Mouse (Mus musculus): Measurements from ENCODE around the gene Crtac1. TPM values are rescaled to one million over a fixed set of nuclear protein-coding genes. Genes with fewer than 3 reads are reported as not detected.

Crtac1 gene
- polyA plus RNA-seq, 1 experiment = not detected

DNA sequence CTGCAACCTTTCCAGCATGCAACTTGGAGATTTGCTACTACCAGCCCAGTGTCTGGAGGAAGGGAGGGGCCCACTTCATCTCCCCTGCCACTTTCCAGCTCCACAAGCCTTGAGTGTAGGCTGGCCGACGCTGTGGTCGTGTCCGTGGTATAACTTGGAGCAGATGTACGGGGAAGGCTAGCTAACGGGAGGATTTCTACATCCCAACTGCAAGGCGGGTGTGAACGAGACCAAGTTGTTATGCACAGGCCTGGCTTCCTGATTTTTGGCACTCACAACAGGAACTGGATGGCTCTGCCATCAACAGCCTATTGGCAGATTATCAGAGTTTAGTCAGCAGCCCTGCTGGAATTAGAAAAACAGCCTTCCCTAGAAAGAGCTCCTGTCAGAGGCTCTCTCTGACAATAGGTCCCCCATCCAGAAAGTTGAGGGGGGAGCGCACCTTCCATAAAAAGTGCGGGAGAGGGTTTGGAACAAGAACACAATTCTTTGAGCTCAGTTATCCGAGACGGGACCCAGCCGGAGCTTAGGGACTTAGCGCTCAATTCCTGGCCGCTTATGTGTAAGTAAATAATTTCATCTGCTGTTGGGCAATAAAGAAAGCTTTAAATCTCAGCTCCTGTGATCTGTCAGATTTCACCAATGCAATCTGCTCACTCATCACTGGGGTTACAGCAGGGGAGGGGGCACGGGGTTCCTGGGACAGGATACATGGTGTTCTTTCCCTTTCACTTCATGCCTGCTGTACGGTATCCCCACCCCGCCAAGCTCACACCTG, 113.7 kb downstream of the Crtac1 start:
- TF ChIP-seq GATA1 (IDR thresholded peaks at IDR 0.05; ENCODE audit: low read length) = no peak

GRCm38 (mm10) chr19:42316998-42317397, 114.6 kb downstream of the Crtac1 start:
- no peak for TF ChIP-seq GATA1 (IDR thresholded peaks at IDR 0.05; ENCODE audit: low read length)

DNA sequence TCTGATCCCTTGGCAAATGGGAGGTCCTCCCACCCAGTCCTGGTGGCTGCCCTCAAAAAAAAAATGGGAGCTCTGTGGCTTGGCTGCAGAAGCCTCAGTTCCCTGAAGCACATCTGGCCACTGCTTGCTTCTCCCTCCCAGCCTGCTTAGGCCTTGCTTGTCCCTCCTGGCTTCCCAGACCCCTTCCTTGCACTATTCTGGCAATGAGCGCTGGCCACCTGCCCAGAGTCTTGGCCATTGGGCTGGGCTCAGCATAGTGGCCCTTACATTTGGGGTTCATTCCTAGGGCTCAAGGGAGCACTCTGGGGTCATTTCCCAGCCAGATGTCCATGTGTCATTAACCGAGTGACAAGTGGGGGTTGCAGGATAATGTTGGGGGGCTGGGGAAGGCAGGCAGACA, 115.1 kb downstream of the Crtac1 start:
- no peak for TF ChIP-seq GATA1 (IDR thresholded peaks at IDR 0.05; ENCODE audit: low read length)

GRCm38 (mm10) chr19:42315914-42316313, 115.7 kb downstream of the Crtac1 start:
- TF ChIP-seq GATA1 (IDR thresholded peaks at IDR 0.05; ENCODE audit: low read length) = no peak

DNA sequence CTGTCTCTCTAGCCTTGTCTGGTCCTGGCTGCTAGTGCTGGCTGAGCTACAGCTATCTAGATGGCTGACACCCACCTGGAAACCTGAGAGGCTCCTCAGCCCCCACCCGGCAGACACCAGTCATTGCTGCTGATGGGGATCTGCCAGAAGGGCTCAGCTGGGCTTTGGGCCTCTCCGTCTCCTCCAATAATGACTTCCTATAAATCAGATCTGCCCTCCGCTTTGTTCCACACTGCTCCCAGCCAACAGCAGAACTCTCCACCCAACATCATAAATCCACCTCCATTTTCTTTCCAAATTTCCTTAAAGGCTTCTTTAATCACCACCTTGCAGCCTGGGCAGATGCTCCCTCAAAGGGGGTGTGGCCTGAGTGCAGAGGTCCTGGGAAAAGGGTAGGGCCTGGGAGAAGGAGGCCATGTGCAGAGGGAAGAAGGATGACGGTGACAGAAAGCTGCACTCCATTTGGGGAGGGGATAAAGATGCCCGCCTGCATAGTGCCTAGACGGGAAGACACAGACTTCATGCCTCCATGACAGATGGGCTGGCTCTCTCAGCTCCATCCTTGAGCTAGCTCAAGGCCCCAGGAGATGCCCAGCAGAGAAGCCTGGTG, 116.4 kb downstream of the Crtac1 start:
- TF ChIP-seq GATA1 (IDR thresholded peaks at IDR 0.05; ENCODE audit: low read length) = no peak

DNA sequence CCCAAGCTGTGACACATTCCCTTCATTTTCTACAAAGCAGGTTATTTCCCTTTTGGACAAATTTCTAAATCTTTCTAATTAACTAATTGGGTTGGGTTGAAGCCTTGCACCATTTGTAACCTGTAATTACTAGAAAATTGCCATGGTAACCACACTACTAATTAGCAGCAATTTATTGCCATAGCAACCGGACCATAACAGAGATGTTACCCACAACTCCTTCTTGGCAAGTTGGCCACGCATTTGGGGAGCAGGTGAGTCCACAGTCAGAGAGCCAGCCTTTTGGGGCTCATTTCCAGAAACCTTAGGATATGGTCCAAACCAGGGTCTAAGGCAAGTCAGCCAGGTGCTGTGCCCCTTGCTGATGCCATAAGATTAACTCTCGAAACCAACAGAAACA, 119.4 kb downstream of the Crtac1 start:
- TF ChIP-seq GATA1 (IDR thresholded peaks at IDR 0.05; ENCODE audit: low read length) = no peak

DNA sequence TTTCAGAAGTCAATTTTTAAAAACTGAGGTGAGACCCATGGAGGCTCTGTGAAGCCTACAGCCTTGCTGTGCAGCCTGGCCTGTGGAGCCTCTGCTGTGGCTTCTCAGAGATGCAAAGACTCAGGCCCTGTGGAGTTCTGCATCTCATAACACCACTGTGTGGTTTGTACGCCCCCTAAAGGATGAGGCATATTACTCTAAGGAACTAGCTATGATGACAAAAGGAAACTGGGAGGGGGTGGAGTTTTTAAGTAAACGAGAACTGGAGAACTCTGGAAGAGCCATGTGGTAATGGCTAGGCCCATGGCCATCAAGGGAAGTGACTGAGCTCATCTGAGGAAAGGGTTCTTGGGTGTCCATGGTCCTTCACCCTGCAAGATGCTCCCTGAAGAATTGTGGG, 120.3 kb downstream of the Crtac1 start:
- no peak for TF ChIP-seq GATA1 (IDR thresholded peaks at IDR 0.05; ENCODE audit: low read length)

DNA sequence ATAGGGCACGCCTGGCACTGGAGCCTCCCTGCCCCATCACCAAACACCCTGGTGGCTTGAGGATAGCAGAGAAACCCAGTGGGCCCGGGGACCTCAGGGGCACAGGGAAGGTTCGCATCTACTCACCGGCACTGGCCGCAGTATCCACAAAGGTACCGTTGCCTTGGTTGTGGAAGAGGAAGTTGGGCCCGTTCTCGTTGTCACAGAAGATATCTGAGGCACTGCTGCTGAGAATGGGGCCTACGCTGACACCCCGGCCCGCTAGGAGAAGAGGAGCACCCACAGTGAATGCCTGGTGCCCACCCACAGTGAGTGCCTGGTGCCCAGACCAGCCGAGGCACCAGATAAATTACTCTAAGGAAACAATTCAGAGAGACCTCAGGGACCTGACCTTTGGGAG, 122.7 kb downstream of the Crtac1 start:
- no peak for TF ChIP-seq GATA1 (IDR thresholded peaks at IDR 0.05; ENCODE audit: low read length)

GRCm38 (mm10) chr19:42307019-42307418, 124.6 kb downstream of the Crtac1 start:
- TF ChIP-seq GATA1 (IDR thresholded peaks at IDR 0.05; ENCODE audit: low read length) = no peak

DNA sequence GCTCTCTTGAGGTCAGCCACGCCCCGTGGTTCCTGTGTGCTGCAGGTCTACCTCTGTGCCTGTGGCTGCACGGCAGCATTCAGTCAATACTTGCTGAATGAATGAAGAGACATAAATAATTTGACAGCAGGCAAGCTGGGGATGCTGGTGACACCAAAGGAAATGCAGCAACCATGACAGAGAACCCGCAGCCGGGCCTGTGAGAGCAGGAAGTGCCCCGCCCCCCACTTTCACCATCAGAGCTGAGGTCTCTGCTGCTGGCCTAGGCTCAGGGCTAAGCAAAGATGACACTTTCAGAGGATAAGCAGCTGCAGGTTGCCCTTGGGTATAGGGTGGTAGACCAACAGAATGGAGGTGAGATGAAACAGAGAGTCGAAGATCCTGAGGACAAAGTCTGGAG, 125.4 kb downstream of the Crtac1 start:
- no peak for TF ChIP-seq GATA1 (IDR thresholded peaks at IDR 0.05; ENCODE audit: low read length)

DNA sequence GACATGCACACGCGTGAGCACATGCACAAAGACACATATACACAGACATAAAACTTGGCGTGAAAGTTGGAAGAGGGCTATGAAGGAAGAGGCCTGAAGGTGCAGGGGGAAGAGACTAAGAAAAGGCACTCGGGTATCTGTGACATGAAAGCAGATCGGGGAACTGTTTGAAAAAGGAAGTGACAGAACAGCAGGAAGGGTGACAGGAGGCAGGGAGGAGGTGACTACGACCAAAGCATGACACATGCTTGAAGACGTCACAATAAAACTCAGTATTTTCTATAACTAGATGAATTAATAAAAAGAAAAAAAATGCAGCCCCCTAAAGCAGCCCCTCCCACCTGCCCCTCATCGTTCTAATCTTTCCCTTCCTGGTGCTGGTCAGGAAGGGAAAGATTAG, 125.8 kb downstream of the Crtac1 start:
- TF ChIP-seq GATA1 (IDR thresholded peaks at IDR 0.05; ENCODE audit: low read length) = no peak

- no peak for TF ChIP-seq GATA1 (IDR thresholded peaks at IDR 0.05; ENCODE audit: low read length)
Observed at GRCm38 (mm10) chr19:42304506-42304905, 127.1 kb downstream of the Crtac1 start.

DNA sequence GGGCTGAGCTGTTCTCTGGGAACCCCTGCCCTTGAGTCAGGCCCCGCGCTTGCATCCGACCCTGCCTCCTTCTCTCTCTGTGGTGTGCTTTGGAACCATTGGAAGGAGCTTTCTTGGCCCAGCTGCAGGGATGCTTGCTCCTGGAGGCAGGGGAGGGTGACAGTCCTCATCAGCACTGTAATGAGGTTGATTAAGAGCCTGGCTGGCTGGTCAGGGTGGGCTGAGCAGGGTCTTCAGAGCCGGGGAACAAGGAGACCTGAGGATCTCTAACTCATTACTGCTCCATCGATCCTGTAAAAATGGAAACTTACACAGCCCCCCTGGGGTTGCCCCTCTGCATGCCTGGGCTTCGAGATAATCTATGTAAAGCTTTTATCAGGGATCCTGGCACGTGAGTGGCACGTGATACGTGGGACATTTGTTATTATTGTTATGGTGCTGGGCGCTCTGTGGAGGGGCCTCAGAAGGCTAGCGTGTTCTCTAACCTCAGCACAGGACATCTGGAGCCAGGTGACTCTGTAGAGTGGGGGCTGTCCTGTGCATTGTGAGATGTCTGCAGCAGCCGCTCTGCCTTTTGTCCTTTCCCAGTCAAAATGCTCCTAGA, 128.3 kb downstream of the Crtac1 start:
- TF ChIP-seq GATA1 (IDR thresholded peaks at IDR 0.05; ENCODE audit: low read length) = no peak

DNA sequence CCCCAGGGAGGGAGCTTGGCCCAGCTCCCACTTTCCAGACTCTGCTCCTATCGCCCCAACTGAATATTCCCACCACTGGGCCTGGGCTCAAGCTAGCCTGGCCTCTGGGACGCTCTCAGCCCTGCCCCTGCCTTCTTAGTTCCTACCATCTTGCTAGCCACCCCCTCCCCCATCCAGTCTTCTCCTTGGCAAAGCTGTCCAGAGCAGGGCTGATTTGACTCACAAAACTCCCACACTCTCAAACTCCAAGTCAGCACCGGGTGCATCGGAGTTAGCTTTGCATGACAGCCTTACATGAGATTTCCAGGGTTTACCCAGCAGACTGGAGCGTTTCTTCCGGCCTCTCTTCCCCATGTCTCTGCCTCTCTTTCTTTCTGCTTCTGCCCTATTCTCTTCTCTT, 138.4 kb downstream of the Crtac1 start:
- TF ChIP-seq GATA1 (IDR thresholded peaks at IDR 0.05; ENCODE audit: low read length) = no peak

- no peak for TF ChIP-seq GATA1 (IDR thresholded peaks at IDR 0.05; ENCODE audit: low read length)
Observed at GRCm38 (mm10) chr19:42292106-42292505, 139.5 kb downstream of the Crtac1 start.

GRCm38 (mm10) chr19:42290954-42291661, 140.5 kb downstream of the Crtac1 start:
- TF ChIP-seq GATA1 (IDR thresholded peaks at IDR 0.05; ENCODE audit: low read length) = no peak
